Mouse (Mus musculus): ENCODE results near the gene Hkdc1. TPM values are rescaled to one million over a fixed set of nuclear protein-coding genes. Genes with fewer than 3 reads are reported as not detected.

Hkdc1 gene
- total RNA-seq, 2 experiments from 2014 or later = 3.2 to 5.7 TPM

- no peak for DNase-seq (ENCODE audit: low spot score in 2 of 2)
These were observed 39.3 kb downstream of the Hkdc1 start for GRCm38 (mm10) chr10:62383011-62383410.

GRCm38 (mm10) chr10:62380936-62381335 is 41.4 kb downstream of the Hkdc1 start:
- DNase-seq (ENCODE audit: low spot score in 2 of 2) = no peak

- no peak for DNase-seq (ENCODE audit: low spot score in 2 of 2)
These were observed 42.5 kb downstream of the Hkdc1 start, which contains the start of gene Hk1 for GRCm38 (mm10) chr10:62379808-62380207. Gene Hk1, minus strand, starts transcription at chr10:62379908.

GRCm38 (mm10) chr10:62358827-62359226 is 63.5 kb downstream of the Hkdc1 start:
- DNase-seq (ENCODE audit: low spot score in 2 of 2) = no peak

- peak; percentile 44 to 62 for DNase-seq (ENCODE audit: low spot score in 2 of 2)
These were observed 66.1 kb downstream of the Hkdc1 start for GRCm38 (mm10) chr10:62356105-62356730.

GRCm38 (mm10) chr10:62345147-62345546 is 77.1 kb downstream of the Hkdc1 start:
- DNase-seq (ENCODE audit: low spot score in 2 of 2) = no peak

GRCm38 (mm10) chr10:62344004-62344752 is 78.1 kb downstream of the Hkdc1 start:
- no peak for DNase-seq (ENCODE audit: low spot score in 2 of 2)

- no peak for DNase-seq (ENCODE audit: low spot score in 2 of 2)
These were observed 79.8 kb downstream of the Hkdc1 start for GRCm38 (mm10) chr10:62342512-62342911.

GRCm38 (mm10) chr10:62341956-62342355 is 80.3 kb downstream of the Hkdc1 start:
- no peak for DNase-seq (ENCODE audit: low spot score in 2 of 2)

GRCm38 (mm10) chr10:62340991-62341390 is 81.3 kb downstream of the Hkdc1 start:
- DNase-seq (ENCODE audit: low spot score in 2 of 2) = no peak

- DNase-seq (ENCODE audit: low spot score in 2 of 2) = peak; percentile 98
These were observed 82.1 kb downstream of the Hkdc1 start for GRCm38 (mm10) chr10:62340095-62340731.

- no peak for DNase-seq (ENCODE audit: low spot score in 2 of 2)
These were observed 82.8 kb downstream of the Hkdc1 start for GRCm38 (mm10) chr10:62339211-62340094.

- DNase-seq (ENCODE audit: low spot score in 2 of 2) = no peak
These were observed 83.7 kb downstream of the Hkdc1 start for GRCm38 (mm10) chr10:62338626-62339025.

- DNase-seq (ENCODE audit: low spot score in 2 of 2) = no peak
These were observed 84.1 kb downstream of the Hkdc1 start for GRCm38 (mm10) chr10:62338176-62338575.

- DNase-seq (ENCODE audit: low spot score in 2 of 2) = no peak
These were observed 85.4 kb downstream of the Hkdc1 start for GRCm38 (mm10) chr10:62336601-62337578.

GRCm38 (mm10) chr10:62335423-62335776 is 86.9 kb downstream of the Hkdc1 start:
- DNase-seq (ENCODE audit: low spot score in 2 of 2) = no peak

- no peak for DNase-seq (ENCODE audit: low spot score in 2 of 2)
These were observed 87.4 kb downstream of the Hkdc1 start for GRCm38 (mm10) chr10:62334686-62335422.

- DNase-seq (ENCODE audit: low spot score in 2 of 2) = no peak
These were observed 89.0 kb downstream of the Hkdc1 start for GRCm38 (mm10) chr10:62333269-62333668.

Data from layer of hippocampus, postnatal 14 days (tissue).